Mouse (Mus musculus) adrenal gland, postnatal 36 days (tissue): Measurements from ENCODE around the gene Itga9. TPM values are rescaled to one million over a fixed set of nuclear protein-coding genes. Genes with fewer than 3 reads are reported as not detected.

ENCODE experiments used
- DNase-seq, 2 experiments: peaks; one replicate each; pipeline ENCODE4 v3.0.0; 2021; ENCODE audit warnings: mixed read lengths in 1 of 2
- total RNA-seq, 2 experiments: library from RNA; stranded (reverse); gene quantifications; 2 replicates each; pipeline ENCODE4 v1.2.3; 2021

Itga9 gene
- total RNA-seq, 2 experiments from 2014 or later, result 56.9 to 81.3 TPM

DNA sequence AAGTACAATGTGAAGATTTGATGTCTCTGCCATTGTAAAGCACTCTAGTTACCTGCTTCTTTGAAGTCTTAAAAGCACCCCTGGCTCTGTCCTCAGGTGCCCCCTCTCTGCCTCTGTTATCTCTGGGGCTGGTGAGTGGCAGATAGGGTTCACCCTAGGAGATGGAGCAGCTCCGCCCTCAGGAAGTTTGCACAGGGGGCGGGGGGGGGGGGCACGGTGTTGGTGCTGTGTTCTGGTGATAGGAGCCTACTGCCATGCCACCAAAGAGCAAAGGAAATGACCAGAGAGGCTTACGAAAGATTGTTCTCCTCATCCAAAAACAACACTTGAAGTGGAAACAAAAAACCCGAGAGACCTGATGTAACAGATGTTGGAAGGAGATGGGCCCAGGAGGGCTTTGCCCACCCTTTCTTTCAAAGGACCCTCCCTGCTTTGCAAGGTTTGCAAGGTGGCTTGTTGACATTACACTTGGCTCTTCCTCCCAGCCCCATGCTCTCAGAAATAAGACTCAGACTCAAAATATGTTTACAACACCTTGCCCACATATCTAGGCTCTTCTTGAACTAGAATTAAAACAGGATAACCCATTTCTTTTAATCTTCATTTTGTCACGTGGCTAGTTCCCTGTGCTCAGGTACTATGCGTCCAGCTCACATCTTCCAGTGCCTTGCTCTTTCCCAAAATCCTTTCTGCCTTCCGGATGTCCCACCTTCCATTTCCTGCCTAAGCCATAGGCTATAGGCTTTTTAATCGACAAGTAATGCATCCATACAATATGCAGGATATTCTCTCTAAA lies 79.9 kb downstream of the Itga9 start:
- no peak for DNase-seq

- no peak for DNase-seq
Measured at GRCm38 (mm10) chr9:118688248-118688647, 81.8 kb downstream of the Itga9 start.

DNA sequence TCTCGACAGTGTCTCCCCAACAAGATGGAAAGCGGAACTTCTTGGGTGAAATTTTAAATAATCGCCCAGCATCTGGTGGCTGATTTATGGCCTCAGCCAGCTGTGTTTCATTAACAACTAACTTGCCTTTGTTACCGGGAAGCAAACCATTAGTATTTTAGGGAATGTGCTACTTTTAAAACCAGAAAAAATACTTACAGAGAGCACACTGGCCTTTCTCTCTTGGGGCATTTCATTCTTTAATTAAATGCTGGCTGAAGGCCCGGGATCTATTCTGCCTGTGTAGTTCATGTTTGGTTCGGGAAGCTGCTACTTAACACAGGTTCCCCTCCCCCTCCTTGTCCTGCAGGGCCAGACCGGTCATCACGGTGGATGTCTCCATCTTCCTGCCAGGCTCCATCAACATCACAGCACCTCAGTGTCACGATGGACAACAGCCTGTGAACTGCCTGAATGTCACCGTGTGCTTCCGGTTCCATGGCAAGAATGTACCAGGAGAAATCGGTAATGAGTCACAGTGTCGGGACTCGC lies 82.5 kb downstream of the Itga9 start:
- no peak for DNase-seq

- no peak for DNase-seq
Measured at GRCm38 (mm10) chr9:118693256-118693655, 86.8 kb downstream of the Itga9 start.

DNA sequence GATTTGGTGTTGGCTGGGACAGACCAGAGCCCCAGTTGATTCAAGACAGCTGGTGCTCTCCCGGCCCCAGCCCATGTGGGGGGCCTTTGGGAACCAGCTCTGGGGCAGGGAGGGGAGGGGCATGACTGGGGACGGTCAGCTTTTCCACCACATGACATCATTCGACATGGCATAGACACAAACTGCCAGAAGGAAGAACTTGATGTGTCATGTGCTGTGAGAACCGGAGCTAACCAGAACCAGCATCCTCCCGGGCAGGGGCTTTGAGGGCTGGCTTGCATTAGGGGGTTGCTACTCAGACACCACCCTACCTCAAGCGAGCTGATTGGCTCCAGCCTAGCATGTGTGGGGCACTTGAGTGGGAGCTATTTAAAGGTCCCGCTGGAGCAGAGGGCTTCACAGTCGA lies 87.9 kb downstream of the Itga9 start:
- DNase-seq, result no peak

DNA sequence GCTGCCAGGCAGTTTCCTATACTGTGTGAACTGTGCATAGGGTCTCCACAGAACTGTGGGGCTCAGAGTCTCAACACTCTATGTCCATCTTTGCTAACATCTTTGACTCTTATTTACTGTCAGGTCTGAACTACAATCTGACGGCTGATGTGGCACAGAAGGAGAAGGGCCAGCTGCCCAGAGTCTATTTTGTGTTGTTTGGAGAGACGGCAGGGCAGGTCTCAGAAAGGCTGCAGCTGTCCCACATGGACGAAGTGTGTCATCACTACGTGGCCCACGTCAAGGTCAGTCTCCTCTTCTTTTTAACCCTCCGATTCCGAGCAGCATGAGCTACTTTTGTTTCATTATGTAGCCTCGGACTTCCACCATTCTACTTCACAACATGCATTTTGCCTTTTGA lies 91.7 kb downstream of the Itga9 start:
- DNase-seq, result peak; percentile 58 to 64

- DNase-seq, result no peak
Measured at GRCm38 (mm10) chr9:118699716-118700115, 93.2 kb downstream of the Itga9 start.

GRCm38 (mm10) chr9:118700889-118701288 lies 94.4 kb downstream of the Itga9 start:
- DNase-seq, result no peak

DNA sequence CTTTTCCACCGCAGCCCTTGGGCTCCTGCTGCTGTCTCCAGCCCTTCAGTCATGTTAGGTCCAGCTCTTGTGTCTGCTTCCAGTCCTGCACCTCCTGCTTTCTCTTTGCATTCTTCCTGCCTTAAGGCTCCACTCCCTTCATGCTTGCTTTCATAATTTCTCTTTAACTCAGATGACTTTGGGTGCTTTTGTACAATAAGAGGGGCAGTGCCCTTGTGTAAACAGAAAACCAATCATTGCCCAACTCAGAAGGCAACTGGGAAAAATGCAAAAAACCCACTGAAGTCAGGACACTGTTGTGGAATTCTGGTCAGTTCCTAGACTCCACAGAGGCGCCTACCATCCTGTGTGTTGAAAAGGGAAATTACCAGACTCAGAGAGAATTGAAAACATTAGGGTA lies 95.3 kb downstream of the Itga9 start:
- no peak for DNase-seq

- DNase-seq, result no peak
Measured at GRCm38 (mm10) chr9:118703146-118703545, 96.7 kb downstream of the Itga9 start.

DNA sequence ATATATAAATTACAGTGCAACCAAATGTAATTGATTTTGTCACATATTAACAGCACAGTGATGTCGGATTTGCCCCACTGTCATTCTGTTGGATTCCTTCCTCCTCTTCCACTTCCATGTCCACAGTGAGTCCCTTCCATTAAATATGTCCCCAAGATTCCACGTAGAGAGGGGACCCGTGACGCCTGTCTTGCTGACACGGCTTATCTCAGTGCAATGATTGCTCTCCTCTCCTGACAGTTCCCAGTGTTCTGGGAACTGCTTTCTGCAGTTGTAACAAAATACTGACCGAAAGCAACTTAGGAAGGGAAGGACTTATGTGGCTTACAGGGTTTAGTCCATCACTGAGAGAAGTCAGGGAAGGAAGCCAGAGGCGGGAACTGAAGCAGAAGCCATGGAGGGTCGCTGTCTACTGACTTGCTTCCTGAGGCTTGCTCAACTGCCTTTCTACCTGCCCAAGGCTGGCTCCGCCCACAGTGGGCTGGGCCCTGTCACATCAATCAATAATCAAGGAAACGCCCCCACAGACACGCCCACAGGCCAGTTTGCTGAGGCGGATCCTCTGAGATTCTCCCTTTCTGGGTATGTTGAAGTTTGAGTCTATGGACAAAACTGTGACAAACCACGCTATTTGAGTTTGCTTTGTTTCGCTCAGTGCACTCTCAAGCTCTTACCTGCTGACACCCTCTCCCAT lies 99.0 kb downstream of the Itga9 start:
- no peak for DNase-seq

DNA sequence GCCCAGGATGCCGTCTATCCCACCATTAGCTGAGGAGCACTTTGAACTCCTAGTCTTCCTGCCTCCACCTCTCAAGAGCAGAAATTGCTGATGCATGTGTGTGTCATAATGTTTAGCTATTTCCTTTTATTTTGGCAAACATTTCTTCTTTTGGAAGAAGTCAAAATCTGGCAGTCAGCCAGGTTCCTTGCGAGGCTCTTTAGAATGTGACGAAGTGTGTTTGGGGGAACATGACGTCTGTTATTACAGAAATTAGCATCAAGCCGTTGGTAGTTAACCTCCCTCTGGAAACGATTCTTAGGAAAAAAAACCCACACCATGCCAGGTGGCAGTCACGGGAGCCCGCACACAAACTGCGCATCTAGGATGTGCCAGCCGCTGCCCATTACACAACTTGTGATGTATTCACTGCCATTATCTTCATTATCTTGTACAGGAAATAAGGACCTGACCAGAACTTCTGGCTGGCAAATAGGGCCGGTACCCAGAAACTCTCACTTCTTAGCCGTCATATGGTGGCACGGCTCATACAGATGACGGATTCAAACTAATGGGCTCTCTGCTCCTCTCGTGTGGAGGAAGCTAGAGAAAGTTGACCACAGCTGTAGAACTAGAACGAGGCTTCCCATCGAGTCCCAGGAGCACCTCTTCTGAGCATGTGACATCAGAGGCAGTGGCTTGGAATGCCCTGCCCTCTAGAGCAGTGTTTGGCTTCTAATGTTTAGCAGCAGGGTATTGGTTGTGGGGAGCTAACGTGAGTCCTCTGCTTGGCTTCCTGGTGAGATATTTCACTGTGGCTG lies 99.9 kb downstream of the Itga9 start:
- peak in 1 of 2 experiments; percentile 42 for DNase-seq

GRCm38 (mm10) chr9:118710625-118711024 lies 104.1 kb downstream of the Itga9 start:
- no peak for DNase-seq

- no peak for DNase-seq
Measured at GRCm38 (mm10) chr9:118711749-118712148, 105.3 kb downstream of the Itga9 start.

DNA sequence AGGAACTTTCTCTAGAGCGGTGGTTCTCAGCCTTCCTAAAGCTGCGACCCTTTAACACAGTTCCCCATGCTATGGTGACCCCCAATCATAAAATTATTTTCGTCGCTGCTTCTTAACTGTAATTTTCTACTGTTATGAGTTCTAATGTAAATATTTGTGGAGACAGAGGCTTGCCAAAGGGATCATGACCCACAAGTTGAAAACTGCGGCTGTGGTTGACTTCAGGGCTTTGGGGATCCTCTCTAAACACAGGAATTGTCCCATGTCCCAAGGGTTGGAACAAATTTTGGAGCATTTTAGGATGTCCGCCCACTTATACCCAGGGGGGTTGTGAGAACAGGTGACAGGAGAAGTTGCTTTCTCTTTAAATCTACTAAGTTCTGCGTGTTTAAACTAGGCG lies 107.0 kb downstream of the Itga9 start:
- DNase-seq, result no peak

- DNase-seq, result no peak
Measured at GRCm38 (mm10) chr9:118714536-118714935, 108.0 kb downstream of the Itga9 start.

DNA sequence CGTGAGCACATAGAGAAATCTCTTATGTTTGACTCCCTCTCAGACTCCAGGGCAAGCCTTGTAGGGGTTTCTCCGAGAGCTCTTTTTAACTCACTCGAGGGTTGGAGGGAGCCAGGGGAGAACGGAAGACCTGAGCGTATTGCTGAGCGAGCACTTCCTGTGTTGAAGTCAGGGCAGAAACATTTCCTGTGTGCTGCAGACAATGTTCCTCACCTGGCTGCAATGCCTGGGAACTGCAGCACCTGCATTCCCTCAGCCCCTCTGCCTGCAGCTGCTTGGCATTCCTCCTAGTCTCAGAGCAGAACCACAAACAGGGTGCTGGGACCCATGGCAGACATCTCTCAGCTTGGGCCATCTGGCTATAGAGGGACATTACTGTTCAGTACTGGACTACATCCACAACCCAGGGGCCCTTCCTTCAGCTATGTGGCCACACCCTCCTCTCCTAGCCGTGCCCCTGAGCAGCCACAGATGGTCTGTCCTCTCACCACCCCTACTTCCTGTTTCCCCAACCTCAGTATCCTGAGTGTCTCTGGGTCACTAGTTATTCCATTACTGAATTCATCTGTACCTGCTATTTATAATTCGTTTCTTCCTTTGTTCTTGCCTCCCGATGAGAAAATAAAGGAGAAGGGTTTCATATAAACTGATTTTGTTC lies 109.6 kb downstream of the Itga9 start:
- no peak for DNase-seq

GRCm38 (mm10) chr9:118717436-118717835 lies 110.9 kb downstream of the Itga9 start:
- DNase-seq, result no peak

- no peak for DNase-seq
Measured at GRCm38 (mm10) chr9:118718511-118718910, 112.0 kb downstream of the Itga9 start.

DNA sequence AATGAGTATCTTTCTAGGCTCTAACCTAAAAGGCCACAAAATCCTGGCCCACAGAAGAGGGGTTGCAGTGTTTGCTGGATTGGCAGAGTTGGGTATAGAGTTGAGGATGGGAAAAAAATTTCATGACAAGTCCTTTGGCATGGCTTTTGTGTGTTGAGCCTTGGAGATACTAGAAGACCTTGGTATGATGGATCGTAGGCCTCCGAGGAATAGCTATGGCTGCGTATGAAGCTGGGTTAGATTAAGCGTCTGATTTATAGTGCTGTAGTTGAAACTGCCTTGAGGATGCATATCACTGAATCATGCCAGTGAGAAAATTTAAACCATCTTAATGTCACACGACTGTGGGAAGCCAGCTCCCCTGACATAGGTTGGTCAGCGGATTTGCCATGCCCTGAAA lies 114.6 kb downstream of the Itga9 start:
- no peak for DNase-seq

GRCm38 (mm10) chr9:118722789-118723325 lies 116.4 kb downstream of the Itga9 start:
- no peak for DNase-seq

DNA sequence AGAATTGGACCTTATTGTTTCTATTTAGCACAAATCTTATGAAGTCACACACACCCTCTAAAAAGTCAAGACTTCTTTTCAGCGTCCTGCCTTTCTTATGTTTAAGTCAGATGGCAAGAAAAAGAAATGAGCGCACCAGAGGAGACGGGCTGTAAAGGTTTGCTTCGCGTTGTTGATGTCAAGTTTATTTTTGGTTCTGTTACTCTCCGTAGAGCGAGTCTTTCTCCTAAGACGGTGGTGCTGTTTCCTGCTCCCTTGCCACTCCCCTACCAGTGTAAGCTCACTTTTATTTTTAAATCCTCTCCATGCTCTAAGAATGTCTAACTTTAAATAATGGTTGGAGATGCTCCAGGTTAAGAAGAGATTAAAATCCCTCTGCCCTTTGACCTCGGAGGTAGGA lies 118.6 kb downstream of the Itga9 start:
- DNase-seq, result no peak
